Mouse (Mus musculus) liver, embryonic 14.5 days (tissue): ENCODE measurements at regions not wholly inside any gene's neighbourhood (a gene's known extent, or its start where the extent isn't known, plus 50 kb on each side); places are given as distances from the start of the nearest gene placed in this dataset.

Source experiments
- CTCF ChIP-seq: IDR thresholded peaks from 2 replicates; pipeline ENCODE4 v1.5.1; 2016; ENCODE audit warnings: antibody characterized with exemption, low read depth, control low read depth
- EP300 ChIP-seq: IDR thresholded peaks from 2 replicates; pipeline ENCODE4 v1.6.1; 2016; ENCODE audit warnings: antibody characterized with exemption, low read depth

- TF ChIP-seq CTCF (no peak), EP300 (peak; percentile 70)
Measured at GRCm38 (mm10) chr16:76455499-76456299, 82.1 kb upstream of the Nrip1 start.
